Mouse (Mus musculus) cerebellum, adult 2 months (tissue): ENCODE measurements around the gene Col6a4.

Experiments used
- CTCF ChIP-seq: fragments of 200-500 bp; IDR thresholded peaks from 2 replicates; pipeline ENCODE4 v1.5.1; 2011; ENCODE audit warnings: low read depth, mild to moderate bottlenecking, control low read depth, low read length, moderate library complexity, borderline replicate concordance; ENCODE audit not compliant: insufficient read depth
- POLR2A ChIP-seq: fragments of 200-500 bp; IDR thresholded peaks from 2 replicates; pipeline ENCODE4 v1.6.1; 2011; ENCODE audit warnings: low read length, control low read depth, borderline replicate concordance; ENCODE audit not compliant: insufficient read depth

GRCm38 (mm10) chr9:106080261-106081033 lies 16.1 kb downstream of the Col6a4 start:
- TF ChIP-seq CTCF: peak; percentile 36; the same call in 1 of the 2 replicates
- no peak for TF ChIP-seq POLR2A
